Mouse (Mus musculus): Measurements from ENCODE around the gene Dgcr2. TPM values are rescaled to one million over a fixed set of nuclear protein-coding genes. Genes with fewer than 3 reads are reported as not detected.
A peak's percentile ranks its signal among the peaks of the same experiment; 100 is the strongest.

Dgcr2 gene
- polyA plus RNA-seq, 1 experiment: 87.2 TPM

DNA sequence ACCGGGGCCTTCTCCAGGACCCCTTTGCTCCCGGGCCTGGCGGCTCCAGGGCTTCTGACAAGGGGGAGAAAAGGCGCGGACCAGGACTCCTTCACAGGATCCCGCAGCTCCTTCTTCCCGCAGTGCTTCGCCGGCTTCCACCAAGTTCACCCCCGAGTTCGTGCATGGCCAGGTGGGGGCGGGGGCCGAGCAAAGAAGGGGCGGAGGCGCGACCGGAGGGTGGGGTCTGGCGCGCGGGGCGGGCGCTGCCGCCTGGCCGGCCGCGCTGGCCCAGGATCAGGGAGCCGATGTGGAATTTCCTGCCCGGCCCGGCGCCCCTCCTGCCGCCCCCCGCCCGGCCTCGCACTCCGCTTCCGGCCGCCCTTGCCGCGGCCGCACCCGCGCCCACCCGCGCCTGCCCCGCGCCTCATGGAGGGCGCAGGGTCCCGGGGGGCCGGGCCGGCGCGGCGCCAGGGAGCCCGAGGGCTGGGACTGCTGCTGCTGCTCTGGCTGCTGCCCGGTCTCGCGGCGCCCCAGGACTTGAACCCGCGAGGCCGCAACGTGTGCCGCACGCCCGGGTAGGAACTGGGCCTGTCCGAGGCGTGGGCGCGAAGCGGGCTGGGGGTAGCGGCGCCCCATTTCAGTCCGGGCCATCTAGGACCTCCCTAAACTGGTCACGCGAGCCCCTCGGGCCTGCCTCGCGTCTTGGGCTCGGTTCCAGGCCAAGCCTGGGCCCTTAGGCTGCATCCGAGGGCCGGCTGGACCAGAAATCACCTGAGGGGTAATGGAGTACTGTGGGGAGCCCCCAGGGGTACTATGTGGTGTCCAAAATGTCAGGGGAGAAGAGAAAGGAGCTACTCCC lies 101.2 kb downstream of the Dgcr2 start, which contains the start of gene Scarf2:
TSS of gene Scarf2 (plus strand) at position 312 of the 841 bp plus-strand sequence.
- no peak for DNase-seq (ENCODE audit: extremely low spot score in 1 of 2, low spot score in 1 of 2)

- DNase-seq (ENCODE audit: extremely low spot score in 1 of 2, low spot score in 1 of 2): no peak
Measured at GRCm38 (mm10) chr16:17796519-17796918, 101.8 kb downstream of the Dgcr2 start.

DNA sequence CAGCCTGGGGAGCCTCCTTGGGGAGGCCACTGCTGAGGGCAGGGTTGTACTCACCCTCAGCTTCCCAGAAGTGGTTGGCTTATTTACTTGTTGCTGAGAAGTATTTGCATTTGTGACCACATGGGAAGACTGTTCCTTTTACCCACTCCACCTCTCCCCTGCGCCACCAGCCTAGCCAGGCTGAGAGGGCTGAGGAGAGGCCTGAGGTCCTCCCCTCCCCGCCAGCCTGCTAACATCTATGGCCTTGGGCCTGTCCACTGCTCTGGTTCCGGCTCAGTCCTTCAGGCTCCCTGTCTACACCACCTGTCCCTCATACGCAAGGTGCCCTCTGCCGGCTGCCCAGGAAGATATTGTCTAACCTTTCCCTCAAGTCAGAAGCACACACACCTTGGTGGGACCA lies 102.7 kb downstream of the Dgcr2 start:
- no peak for DNase-seq (ENCODE audit: extremely low spot score in 1 of 2, low spot score in 1 of 2)

DNA sequence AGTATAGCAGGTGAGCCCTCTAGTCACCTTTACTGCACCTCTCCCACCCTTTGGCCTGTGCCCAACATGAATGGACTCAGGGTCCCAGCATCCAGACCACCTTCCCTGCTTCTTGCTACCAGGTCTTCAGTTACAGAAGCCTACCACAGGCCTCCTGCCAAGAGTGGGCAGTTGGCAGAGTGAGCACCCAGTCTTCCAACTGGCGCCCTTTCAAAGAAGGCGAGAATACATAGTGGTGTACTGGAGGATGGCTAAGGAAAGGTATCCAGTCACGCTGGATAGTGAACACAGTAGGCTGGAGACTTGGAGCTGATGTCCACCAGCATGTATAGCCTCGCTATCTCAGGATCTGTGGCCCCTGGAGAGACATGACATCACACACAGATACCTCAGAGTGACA lies 104.3 kb downstream of the Dgcr2 start:
- DNase-seq (ENCODE audit: extremely low spot score in 1 of 2, low spot score in 1 of 2): peak in 1 of 2 experiments; percentile 57

GRCm38 (mm10) chr16:17792728-17793127 lies 105.6 kb downstream of the Dgcr2 start:
- no peak for DNase-seq (ENCODE audit: extremely low spot score in 1 of 2, low spot score in 1 of 2)

Other genes with a start within 250 kb of the Dgcr2 start
- 74.4 and 77.8 TPM in 2 replicates for gene Med15, start 165.7 kb downstream of the Dgcr2 start, polyA plus RNA-seq (2012; rRNA removed)
- 88.5 and 106 TPM in 2 replicates for gene Klhl22, start 138.9 kb downstream of the Dgcr2 start, polyA plus RNA-seq (2012; rRNA removed)
- gene Scarf2, start 101.3 kb downstream of the Dgcr2 start, polyA plus RNA-seq (2012; rRNA removed): 4.7 and 4.8 TPM in 2 replicates
- 4.0 and 4.1 TPM in 2 replicates for gene B830017H08Rik, start 65.4 kb downstream of the Dgcr2 start, polyA plus RNA-seq (2012; rRNA removed)
- 16.3 and 19.9 TPM in 2 replicates for gene Car15, start 60.2 kb downstream of the Dgcr2 start, polyA plus RNA-seq (2012; rRNA removed)
- 2.3 and 2.7 TPM in 2 replicates for gene Gm20518, start 6.9 kb downstream of the Dgcr2 start, polyA plus RNA-seq (2012; rRNA removed)
- gene Tssk1, start 4.3 kb downstream of the Dgcr2 start, polyA plus RNA-seq (2012; rRNA removed): 0.04 and 0.08 TPM in 2 replicates
- not detected in 2 replicates for gene Tssk2, start 75 bp upstream of the Dgcr2 start, polyA plus RNA-seq (2012; rRNA removed)
- 36.4 and 47.2 TPM in 2 replicates for gene Ess2, start 12.8 kb upstream of the Dgcr2 start, polyA plus RNA-seq (2012; rRNA removed)
- gene Gsc2, start 16.5 kb upstream of the Dgcr2 start, polyA plus RNA-seq (2012; rRNA removed): 0.08 TPM in 1 of 2 replicates, not detected in the other
- gene Slc25a1, start 29.7 kb upstream of the Dgcr2 start, polyA plus RNA-seq (2012; rRNA removed): 61.7 and 71.6 TPM in 2 replicates
- gene Vpreb2, start 81.9 kb upstream of the Dgcr2 start, polyA plus RNA-seq (2012; rRNA removed): not detected in 2 replicates
- 100 and 104 TPM in 2 replicates for gene Dgcr6, start 154.3 kb upstream of the Dgcr2 start, polyA plus RNA-seq (2012; rRNA removed)
- 54.6 and 55.5 TPM in 2 replicates for gene Prodh, start 191.6 kb upstream of the Dgcr2 start, polyA plus RNA-seq (2012; rRNA removed)
- gene Rtn4r, start 229.1 kb upstream of the Dgcr2 start, polyA plus RNA-seq (2012; rRNA removed): 125 and 142 TPM in 2 replicates

Measured in frontal cortex, adult 2 months (tissue).